7 mouse cellular contexts compared by ENCODE assay signal in genomic region chr7:100928456-100928855, GRCm38 (mm10). TPM values are rescaled to one million over a fixed set of nuclear protein-coding genes. Genes with fewer than 3 reads are reported as not detected.
DNase-seq lines count a peak whose midpoint lies in the region; ATAC-seq and TF ChIP-seq lines count a peak whose summit lies in the region.

No protein-coding gene starts in this region.

- peaks cover 10% of the 10 kb centered on the region for H3K4me1 ChIP-seq in cortical plate, adult 2 months (ENCODE audit: control insufficient read depth, insufficient read depth, low read length)
- peaks cover 77% of the 10 kb centered on the region for H3K4me1 ChIP-seq in intestine, embryonic 15.5 days (replicated peaks)
- peaks cover 57% of the 10 kb centered on the region for H3K4me1 ChIP-seq in lung, postnatal 0 days (ENCODE audit: insufficient read depth, low read depth, low read length)

- 35% methylated on average over 9 of the region's 9 CpGs for WGBS in intestine, embryonic 15.5 days
- 26% methylated on average over 9 of the region's 9 CpGs for WGBS in lung, postnatal 0 days

- TF ChIP-seq EP300 in lung, postnatal 0 days (IDR thresholded peaks at IDR 0.05): no peak

- H3K27ac ChIP-seq in cortical plate, adult 2 months (ENCODE audit: insufficient read depth, low read length): no peak overlapping the region
- H3K27ac ChIP-seq in intestine, embryonic 15.5 days: no peak overlapping the region
- H3K27ac ChIP-seq in lung, postnatal 0 days (ENCODE audit: low read length): no peak overlapping the region

- H3K27me3 ChIP-seq in intestine, embryonic 15.5 days (replicated peaks): no peaks in the 10 kb centered on the region
- H3K27me3 ChIP-seq in lung, postnatal 0 days (replicated peaks; ENCODE audit: insufficient read depth, low read length): no peaks in the 10 kb centered on the region

- no peak for TF ChIP-seq CTCF in cortical plate, adult 2 months (IDR thresholded peaks at IDR 0.05; ENCODE audit: extremely low read depth, insufficient read depth, low read length)
- no peak for TF ChIP-seq CTCF in lung, postnatal 0 days (IDR thresholded peaks at IDR 0.05)

- H3K36me3 ChIP-seq in intestine, embryonic 15.5 days: no peaks in the 10 kb centered on the region
- no peaks in the 10 kb centered on the region for H3K36me3 ChIP-seq in lung, postnatal 0 days (ENCODE audit: insufficient read depth, low read length)

- H3K4me3 ChIP-seq in cortical plate, adult 2 months (ENCODE audit: insufficient read depth, low read length): peak overlapping the region; percentile 5; the same call in 1 of the 2 replicates
- peak overlapping the region; percentile 82 for H3K4me3 ChIP-seq in intestine, embryonic 15.5 days (replicated peaks)
- peak overlapping the region; percentile 72 for H3K4me3 ChIP-seq in lung, postnatal 0 days (ENCODE audit: low read depth, low read length)

- TF ChIP-seq POLR2A in cortical plate, adult 2 months (IDR thresholded peaks at IDR 0.05; ENCODE audit: extremely low read depth, insufficient read depth, low read length): no peak

- peak; percentile 36 for DNase-seq in NIH3T3 (ENCODE audit: low read depth)
- peak; percentile 53 for DNase-seq in lung, postnatal 0 days (ENCODE audit: low spot score)
- no peak for DNase-seq in thymus, postnatal 14 days
- DNase-seq in urinary bladder, adult 18-20 months (ENCODE audit: low spot score in 2 of 2): no peak
- DNase-seq in gastrocnemius, adult 8-10 months (ENCODE audit: low spot score in 2 of 2): no peak

- no peaks in the 10 kb centered on the region for H3K9me3 ChIP-seq in intestine, embryonic 15.5 days
- no peaks in the 10 kb centered on the region for H3K9me3 ChIP-seq in lung, postnatal 0 days (ENCODE audit: low read length)

- H3K9ac ChIP-seq in intestine, embryonic 15.5 days: peak overlapping the region; percentile 91
- peak overlapping the region; percentile 80; the same call in 1 of the 2 replicates for H3K9ac ChIP-seq in lung, postnatal 0 days (replicated peaks; ENCODE audit: low read depth)

- ATAC-seq in intestine, embryonic 15.5 days: no peak
- no peak for ATAC-seq in lung, postnatal 0 days

- peak overlapping the region; percentile 86 for H3K4me2 ChIP-seq in intestine, embryonic 15.5 days (replicated peaks)
- H3K4me2 ChIP-seq in lung, postnatal 0 days (replicated peaks; ENCODE audit: low read depth, low read length): peak overlapping the region; percentile 91

RNA-seq across cellular contexts. Expression of gene Arhgef17, which starts 3.5 kb away (rescaled TPM):
- 89.2 and 91.3 TPM in 2 replicates for polyA plus RNA-seq in cortical plate, adult 2 months (2012; rRNA removed)
- polyA plus RNA-seq in intestine, embryonic 15.5 days (2015; fragmentation: Nextera tagmentation; extraction: Ambion mirVana): 5.0 and 6.0 TPM in 2 replicates
- polyA plus RNA-seq in lung, postnatal 0 days (2015; fragmentation: Nextera tagmentation; extraction: Ambion mirVana): 5.8 and 7.0 TPM in 2 replicates
- 10 to 100 TPM; 33.5 to 44.3 (median 38.1) TPM for total RNA-seq in gastrocnemius, adult 8-10 months (2022)

RNA-seq across cellular contexts. Expression of gene P2ry6, which starts 46.0 kb away (rescaled TPM):
- 4.3 and 4.9 TPM in 2 replicates for polyA plus RNA-seq in cortical plate, adult 2 months (2012; rRNA removed)
- 8.4 and 10.4 TPM in 2 replicates for polyA plus RNA-seq in intestine, embryonic 15.5 days (2015; fragmentation: Nextera tagmentation; extraction: Ambion mirVana)
- polyA plus RNA-seq in lung, postnatal 0 days (2015; fragmentation: Nextera tagmentation; extraction: Ambion mirVana): 9.9 and 11.2 TPM in 2 replicates
- total RNA-seq in gastrocnemius, adult 8-10 months (2022): 1 to 10 TPM in 2 of 4 experiments, under 1 TPM in 2; 0.53 to 1.2 (median 0.94) TPM

Comparison
In these comparisons a context has a peak if more than half of its experiments do, and no peak if none do; other contexts are left out.
1. DNase-seq: peak in NIH3T3 (single experiment) and lung, postnatal 0 days (single experiment); none in thymus, postnatal 14 days (single experiment), urinary bladder, adult 18-20 months (0 of 2) and gastrocnemius, adult 8-10 months (0 of 2).
2. H3K4me3 ChIP-seq: peak in every context shown above with its lines; median percentile 82 in intestine, embryonic 15.5 days; 72 in lung, postnatal 0 days; 5 in cortical plate, adult 2 months.
3. RNA of gene Arhgef17, which starts 3.5 kb away (polyA plus RNA-seq): 89.2 to 91.3 TPM in cortical plate, adult 2 months; 5.8 to 7.0 TPM in lung, postnatal 0 days and 5.0 to 6.0 TPM in intestine, embryonic 15.5 days; every median in the first group is over 10 times any median in the second.